Mouse (Mus musculus): ENCODE data around the gene Macf1.
"Not testable (repeated sequence)": the region's sequence is repeated elsewhere in the genome, so short reads cannot be mapped to it uniquely, and the experiment has no call there.

Gene Macf1

GRCm38 (mm10) chr4:123670598-123670997 is 13.6 kb downstream of the Macf1 start:
- DNase-seq (ENCODE audit: low read depth, low spot score) = peak; percentile 45

DNA sequence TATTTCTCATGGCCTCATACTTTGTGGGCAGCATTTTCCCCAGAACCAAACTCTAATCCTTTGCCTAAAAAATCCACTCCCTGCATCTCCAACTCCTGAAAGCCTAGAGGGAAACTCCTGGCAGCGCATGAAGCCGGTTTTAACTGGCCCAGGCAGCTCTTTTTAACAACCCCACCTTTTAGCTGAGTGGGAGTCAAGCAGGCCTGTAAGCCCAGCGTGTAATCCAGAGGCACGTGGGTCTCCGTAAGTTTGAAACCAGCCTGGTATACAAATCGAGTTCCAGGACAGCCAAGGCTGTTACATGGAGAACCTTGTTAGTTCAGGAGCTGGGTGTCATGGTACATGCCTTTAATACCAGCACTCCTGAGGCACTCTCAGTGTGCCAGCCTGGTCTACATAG is 14.5 kb downstream of the Macf1 start:
- no peak for DNase-seq (ENCODE audit: low read depth, low spot score)

GRCm38 (mm10) chr4:123667260-123667867 is 16.8 kb downstream of the Macf1 start:
- DNase-seq (ENCODE audit: low read depth, low spot score) = peak; percentile 88

GRCm38 (mm10) chr4:123666517-123666916 is 17.6 kb downstream of the Macf1 start:
- no peak for DNase-seq (ENCODE audit: low read depth, low spot score)

DNA sequence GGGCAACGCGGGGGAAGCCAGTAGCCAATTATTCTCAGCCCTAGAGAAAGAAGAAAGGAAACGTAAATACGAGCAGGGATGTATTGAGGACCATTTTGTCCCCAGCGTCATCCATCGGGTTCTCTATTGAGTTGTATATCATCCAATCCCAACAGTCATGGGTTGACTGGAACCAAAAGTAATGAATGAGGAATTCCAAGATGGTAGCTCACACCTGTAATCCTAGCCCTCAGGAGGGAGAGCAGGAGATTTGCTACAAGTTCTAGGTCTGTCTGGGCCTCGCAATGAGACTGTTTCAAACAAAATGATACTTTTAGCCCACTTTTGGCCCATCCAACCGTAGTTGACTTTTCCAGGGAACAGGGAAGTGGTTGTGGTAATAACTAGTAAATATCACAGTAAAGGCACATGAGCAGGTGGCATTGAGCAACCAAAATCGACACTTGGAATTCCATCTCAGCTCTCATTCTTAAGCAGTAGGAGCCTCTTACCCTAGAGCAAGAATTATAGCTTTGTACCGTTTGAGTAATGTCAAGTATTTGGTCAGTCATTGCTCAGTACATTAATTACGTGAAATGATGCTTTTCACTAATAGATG is 18.4 kb downstream of the Macf1 start:
- no peak for DNase-seq (ENCODE audit: low read depth, low spot score)

GRCm38 (mm10) chr4:123664951-123665661 is 19.1 kb downstream of the Macf1 start:
- peak; percentile 69 for DNase-seq (ENCODE audit: low read depth, low spot score)

- peak; percentile 61 for DNase-seq (ENCODE audit: low read depth, low spot score)
Measured at GRCm38 (mm10) chr4:123664021-123664950, 19.9 kb downstream of the Macf1 start.

- DNase-seq (ENCODE audit: low read depth, low spot score) = peak; percentile 61
Measured at GRCm38 (mm10) chr4:123663688-123663965, 20.5 kb downstream of the Macf1 start.

GRCm38 (mm10) chr4:123662914-123663687 is 21.1 kb downstream of the Macf1 start:
- peak; percentile 40 for DNase-seq (ENCODE audit: low read depth, low spot score)

GRCm38 (mm10) chr4:123658175-123658574 is 26.0 kb downstream of the Macf1 start:
- no peak for DNase-seq (ENCODE audit: low read depth, low spot score)

GRCm38 (mm10) chr4:123655245-123655644 is 28.9 kb downstream of the Macf1 start:
- DNase-seq (ENCODE audit: low read depth, low spot score) = no peak

- no peak for DNase-seq (ENCODE audit: low read depth, low spot score)
Measured at GRCm38 (mm10) chr4:123654566-123654965, 29.6 kb downstream of the Macf1 start.

DNA sequence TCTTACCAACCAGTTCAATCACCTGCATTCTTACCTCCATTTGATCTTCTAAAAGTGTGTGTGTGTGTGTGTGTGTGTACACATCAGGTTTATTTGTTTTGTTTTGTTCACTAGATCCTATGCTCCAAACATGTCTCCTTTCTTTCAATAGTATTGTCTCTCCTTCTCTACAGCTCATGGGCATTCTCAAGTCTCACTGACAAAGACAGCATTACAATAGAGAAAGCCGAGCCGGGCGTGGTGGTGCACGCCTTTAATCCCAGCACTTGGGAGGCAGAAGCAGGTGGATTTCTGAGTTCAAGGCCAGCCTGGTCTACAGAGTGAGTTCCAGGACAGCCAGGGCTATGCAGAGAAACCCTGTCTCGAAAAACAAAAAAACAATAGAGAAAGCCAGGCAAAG is 30.7 kb downstream of the Macf1 start:
- DNase-seq (ENCODE audit: low read depth, low spot score) = not testable (repeated sequence)

- no peak for DNase-seq (ENCODE audit: low read depth, low spot score)
Measured at GRCm38 (mm10) chr4:123652130-123652529, 32.0 kb downstream of the Macf1 start.

DNA sequence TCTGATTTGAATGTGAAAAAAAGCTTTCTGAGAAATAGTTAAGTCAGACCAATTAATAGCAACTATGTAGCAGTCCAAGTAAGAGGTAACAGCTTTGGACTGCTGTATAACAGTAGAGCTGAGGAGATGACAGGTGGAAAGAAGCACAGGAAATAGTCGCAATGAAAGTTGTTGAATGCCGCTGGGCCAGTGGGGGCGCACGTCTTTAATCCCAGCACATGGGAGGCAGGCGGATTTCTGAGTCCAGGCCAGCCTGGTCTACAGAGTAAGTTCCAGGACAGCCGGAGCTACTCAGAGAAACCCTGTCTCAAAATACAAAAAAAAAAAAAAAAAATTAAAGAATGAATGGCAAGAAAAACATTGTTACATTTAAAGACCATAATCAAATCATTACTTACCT is 35.0 kb downstream of the Macf1 start:
- no peak for DNase-seq (ENCODE audit: low read depth, low spot score)

GRCm38 (mm10) chr4:123647668-123648067 is 36.5 kb downstream of the Macf1 start:
- DNase-seq (ENCODE audit: low read depth, low spot score) = no peak

- no peak for DNase-seq (ENCODE audit: low read depth, low spot score)
Measured at GRCm38 (mm10) chr4:123647109-123647508, 37.1 kb downstream of the Macf1 start.

DNA sequence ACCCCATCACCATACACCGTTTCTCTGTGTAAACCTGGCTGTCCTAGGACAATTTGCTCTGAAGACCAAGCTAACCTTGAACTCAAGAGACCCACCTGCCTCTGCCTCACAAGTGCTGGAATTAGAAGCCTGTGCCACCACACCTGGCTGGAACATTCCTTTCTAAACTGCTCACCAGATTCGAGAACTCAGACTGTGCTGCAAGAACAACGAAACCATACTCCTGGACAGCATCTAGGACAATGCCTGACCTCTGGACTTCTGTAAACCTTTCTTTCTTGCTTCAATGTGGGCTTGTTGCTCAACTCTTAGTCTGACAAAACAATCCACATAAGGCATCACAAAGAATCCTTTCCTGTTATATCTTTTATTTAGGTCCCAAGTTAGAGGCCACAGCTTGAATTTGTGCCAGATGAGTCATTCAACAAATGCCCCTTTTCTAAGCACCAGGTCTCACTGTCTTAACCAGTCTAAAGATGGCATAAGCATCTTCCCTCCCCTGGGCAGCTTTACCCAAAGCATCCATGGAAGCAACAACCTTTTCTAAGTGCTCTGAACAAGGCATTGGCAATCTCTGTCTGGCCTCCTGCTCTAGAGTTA is 38.8 kb downstream of the Macf1 start:
- no peak for DNase-seq (ENCODE audit: low read depth, low spot score)

DNA sequence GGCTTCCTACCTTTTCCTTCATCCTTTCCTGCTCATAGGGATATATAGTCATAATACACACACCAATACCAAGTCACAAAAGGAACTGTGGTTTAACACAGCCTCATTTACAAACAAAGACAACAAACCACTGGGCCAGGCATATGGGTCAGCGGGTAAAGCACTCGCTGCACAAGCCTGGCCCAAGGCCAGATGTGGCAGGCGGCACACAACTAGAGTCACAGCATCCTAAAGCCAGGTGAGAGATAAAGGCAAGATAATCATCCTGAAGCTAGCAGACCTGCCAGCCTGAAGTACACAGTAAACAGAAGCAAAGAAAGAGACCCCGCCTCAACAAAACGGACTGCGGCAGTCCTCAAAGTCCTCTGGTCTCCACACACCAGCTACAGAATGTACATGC is 40.6 kb downstream of the Macf1 start:
- no peak for DNase-seq (ENCODE audit: low read depth, low spot score)

DNA sequence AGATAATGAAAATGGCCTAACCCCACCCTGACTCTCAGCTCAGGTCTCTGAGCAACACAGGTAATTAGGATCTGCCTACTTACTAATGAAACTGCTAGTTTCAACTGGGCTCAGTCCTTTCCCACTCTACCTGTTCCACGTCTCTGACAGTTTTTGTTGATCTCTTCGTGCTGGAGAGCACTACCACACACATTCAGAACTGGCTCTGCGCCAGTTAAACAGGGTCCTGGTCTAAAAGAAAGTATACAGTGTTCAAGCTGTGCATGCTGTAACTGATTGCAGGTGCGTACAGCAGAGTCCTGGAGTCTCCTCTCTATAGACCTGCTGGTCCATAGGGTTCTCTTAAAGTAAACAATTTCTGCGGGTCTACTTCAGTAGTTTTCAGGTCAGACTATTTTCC is 41.3 kb downstream of the Macf1 start:
- no peak for DNase-seq (ENCODE audit: low read depth, low spot score)

GRCm38 (mm10) chr4:123637136-123637535 is 47.0 kb downstream of the Macf1 start:
- no peak for DNase-seq (ENCODE audit: low read depth, low spot score)
